Mouse (Mus musculus) yolk sac, embryonic 10.5 days (tissue): Measurements from ENCODE around the gene Pzp.

ENCODE experiments used
- DNase-seq: peaks from one replicate; pipeline ENCODE4 v3.0.0-alpha.2; 2017; ENCODE audit warnings: low spot score

The Pzp gene

DNA sequence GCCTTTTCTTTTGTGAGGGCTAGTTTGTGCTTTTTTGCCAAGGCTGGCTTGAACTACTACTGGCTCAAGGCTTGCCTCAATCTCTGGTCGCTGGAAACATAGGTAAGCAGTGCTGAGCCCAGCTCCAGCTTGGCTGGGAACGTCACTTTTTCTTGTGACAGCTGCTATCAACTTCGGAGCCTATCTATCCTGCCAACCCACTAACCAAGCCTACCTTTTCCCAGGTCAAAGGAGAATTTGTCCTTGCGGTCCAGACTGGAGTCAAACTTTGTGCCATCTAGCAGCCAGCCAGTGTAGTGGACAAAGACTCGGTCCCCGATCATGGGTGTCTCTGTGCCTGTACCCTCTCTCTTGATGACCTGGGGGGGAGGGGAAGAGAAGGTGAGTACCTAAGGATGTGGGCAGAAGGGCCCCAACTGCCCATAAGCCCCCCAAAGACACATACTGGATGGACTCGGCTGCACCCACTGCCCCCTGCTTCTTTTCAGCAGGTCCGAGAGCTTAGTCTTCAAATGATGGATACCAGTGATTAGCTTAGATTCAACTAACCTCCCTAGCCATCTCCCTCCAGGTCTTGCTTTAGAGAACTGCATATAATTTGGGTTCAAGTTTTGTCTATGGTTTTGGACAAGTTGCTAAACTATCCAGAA lies 90.0 kb downstream of the Pzp start:
- DNase-seq, result no peak

DNA sequence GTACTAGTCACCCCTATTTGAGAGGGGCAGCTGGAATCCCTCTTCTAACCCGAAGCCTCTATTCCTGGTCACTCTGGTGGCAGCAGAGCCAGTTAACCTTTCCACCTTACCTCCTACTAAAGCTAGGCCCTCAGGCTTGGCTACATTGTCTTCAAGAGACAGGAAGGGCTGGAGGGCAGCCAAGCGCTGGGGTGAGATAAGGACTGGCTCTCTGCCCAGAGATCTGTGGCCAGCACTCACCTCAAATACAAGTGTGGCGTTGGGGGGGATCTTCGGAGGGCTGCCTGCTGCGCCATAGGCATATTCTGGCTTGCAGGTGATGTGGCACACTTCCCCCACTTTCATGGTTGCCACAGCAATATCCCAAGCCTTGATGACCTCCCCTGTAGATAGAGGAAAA lies 91.0 kb downstream of the Pzp start:
- DNase-seq, result no peak
